Mouse (Mus musculus) intestine, embryonic 16.5 days (tissue): ENCODE results near the gene Hp1bp3. TPM values are rescaled to one million over a fixed set of nuclear protein-coding genes. Genes with fewer than 3 reads are reported as not detected.

Experiments used
- ATAC-seq: fragments of 200-750 bp; cut with Nextera tagmentation; 2 replicates; pipeline ENCODE4 v1.8.0; 2017; ENCODE audit warnings: moderate TSS enrichment, moderate library complexity
- H3K27ac ChIP-seq: fragments of 300-500 bp; sonication (generic); 2 replicates; pipeline ENCODE4 v1.5.1; 2014; ENCODE audit warnings: mild to moderate bottlenecking, low read length
- H3K27me3 ChIP-seq: fragments of 300-500 bp; sonication (generic); replicated peaks from 2 replicates; pipeline ENCODE4 v1.6.1; 2014; ENCODE audit warnings: low read length, control low read depth, mixed read lengths; ENCODE audit not compliant: control insufficient read depth, insufficient read depth
- H3K36me3 ChIP-seq: fragments of 300-500 bp; sonication (generic); 2 replicates; pipeline ENCODE4 v1.6.1; 2014; ENCODE audit warnings: low read length, control low read depth; ENCODE audit not compliant: control insufficient read depth, insufficient read depth
- H3K4me1 ChIP-seq: fragments of 300-500 bp; sonication (generic); 2 replicates; pipeline ENCODE4 v1.6.1; 2014; ENCODE audit warnings: low read length, control low read depth, mixed read lengths; ENCODE audit not compliant: control insufficient read depth, insufficient read depth
- H3K4me2 ChIP-seq: fragments of 300-500 bp; sonication (generic); 2 replicates; pipeline ENCODE4 v1.6.1; 2014; ENCODE audit warnings: low read depth, low read length, control low read depth
- H3K4me3 ChIP-seq: fragments of 300-500 bp; sonication (generic); 2 replicates; pipeline ENCODE4 v1.5.1; 2014; ENCODE audit warnings: mild to moderate bottlenecking, low read length
- H3K9ac ChIP-seq: fragments of 300-500 bp; sonication (generic); 2 replicates; pipeline ENCODE4 v1.6.1; 2014; ENCODE audit warnings: low read depth, low read length
- H3K9me3 ChIP-seq: fragments of 300-500 bp; sonication (generic); 2 replicates; pipeline ENCODE4 v1.6.1; 2016; ENCODE audit warnings: low read length, control low read depth; ENCODE audit not compliant: control insufficient read depth
- WGBS: fragments of 180-500 bp; shearing (Covaris S2); extraction: QIAGEN DNeasy Blood & Tissue Kit; methylation state at CpG from one replicate; pipeline ENCODE4 v1.1.7; 2014; 5-methylcytosine and 5-hydroxymethylcytosine counted together
- polyA plus RNA-seq: library from polyadenylated mRNA; unstranded; fragments of >200 nt; fragmentation: Nextera tagmentation; extraction: Ambion mirVana; gene quantifications from 2 replicates; pipeline ENCODE4 v1.2.1, GENCODE M21; 2015

The Hp1bp3 gene
- polyA plus RNA-seq, 1 experiment from 2014 or later: 113 TPM

DNA sequence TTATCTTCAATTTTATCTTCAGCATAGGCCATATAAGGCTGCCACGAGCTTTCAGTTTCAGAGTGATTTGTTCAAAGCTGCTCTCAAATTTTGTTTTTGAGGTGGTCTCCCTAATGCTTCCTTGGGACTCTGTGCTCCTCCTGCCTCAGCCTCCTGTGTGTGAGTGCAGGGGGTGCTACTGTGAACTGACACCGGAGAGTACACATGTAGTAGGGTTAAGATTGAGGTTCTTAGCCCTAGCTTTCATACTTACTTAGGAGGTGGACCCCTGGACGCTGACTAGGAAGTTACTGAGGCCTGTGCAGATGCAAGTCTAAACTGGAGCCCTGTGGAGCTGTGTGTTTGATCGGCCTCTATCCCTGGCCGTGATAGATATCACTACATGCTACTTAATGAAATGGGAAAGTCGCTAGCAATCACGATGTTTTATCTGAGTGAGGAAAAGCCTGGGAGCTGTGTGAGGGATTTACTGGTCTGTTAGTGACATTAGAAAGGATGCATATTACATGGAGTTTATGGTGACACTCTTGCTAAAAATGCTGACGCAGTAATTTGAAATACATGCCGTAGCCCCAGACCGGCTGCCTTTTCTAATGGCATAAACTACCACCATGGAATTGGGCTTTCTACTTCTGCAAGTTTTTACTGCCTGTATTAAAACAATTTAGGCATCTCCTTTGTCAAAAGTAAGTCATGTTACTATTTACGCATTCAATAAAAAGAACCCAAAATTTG is 2.0 kb downstream of the Hp1bp3 start:
- H3K4me1 ChIP-seq: peaks cover 24% of the 10 kb centered on the region
- H3K9ac ChIP-seq: peak overlapping the region; percentile 95
- H3K27me3 ChIP-seq: no peaks in the 10 kb centered on the region
- H3K4me3 ChIP-seq: peak overlapping the region; percentile 90
- H3K4me2 ChIP-seq: peak overlapping the region; percentile 73
- H3K9me3 ChIP-seq: no peaks in the 10 kb centered on the region
- H3K27ac ChIP-seq: peak overlapping the region; percentile 99; the same call in 1 of the 2 replicates
- no peaks in the 10 kb centered on the region for H3K36me3 ChIP-seq
- WGBS: 69% methylated on average over 11 of the region's 11 CpGs
- ATAC-seq: no peak

DNA sequence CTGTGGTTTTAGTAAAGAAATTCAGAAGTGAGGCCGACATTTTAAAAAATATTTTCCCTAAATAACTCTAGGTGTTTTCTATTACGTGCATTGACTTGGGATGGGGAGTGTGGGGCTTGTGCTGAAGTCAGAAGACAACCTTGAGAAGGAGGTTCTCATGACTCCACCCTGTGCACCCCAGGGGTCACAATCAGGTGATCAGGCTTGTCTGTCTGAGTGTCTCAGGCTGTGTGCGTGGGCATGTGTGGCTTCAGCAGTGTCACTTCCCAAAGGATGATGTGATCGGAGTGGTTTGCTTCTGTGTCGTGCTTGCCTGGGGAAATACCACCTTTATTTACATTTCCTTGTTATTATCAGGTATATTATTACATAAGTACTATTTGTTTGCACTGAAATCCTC is 3.2 kb downstream of the Hp1bp3 start:
- Histone ChIP-seq H3K4me3 (no peak overlapping the region), H3K4me2 (no peak overlapping the region), H3K36me3 (peaks cover 4% of the 10 kb centered on the region; the same call in 1 of the 2 replicates), H3K9ac (0 out of 2 replicates have a peak overlapping the region, but pooled peaks have one; percentile 15), H3K4me1 (peaks cover 24% of the 10 kb centered on the region), H3K27ac (no peak overlapping the region), H3K9me3 (no peaks in the 10 kb centered on the region), H3K27me3 (no peaks in the 10 kb centered on the region)
- 74% methylated on average over 5 of the region's 5 CpGs for WGBS
- ATAC-seq: no peak

DNA sequence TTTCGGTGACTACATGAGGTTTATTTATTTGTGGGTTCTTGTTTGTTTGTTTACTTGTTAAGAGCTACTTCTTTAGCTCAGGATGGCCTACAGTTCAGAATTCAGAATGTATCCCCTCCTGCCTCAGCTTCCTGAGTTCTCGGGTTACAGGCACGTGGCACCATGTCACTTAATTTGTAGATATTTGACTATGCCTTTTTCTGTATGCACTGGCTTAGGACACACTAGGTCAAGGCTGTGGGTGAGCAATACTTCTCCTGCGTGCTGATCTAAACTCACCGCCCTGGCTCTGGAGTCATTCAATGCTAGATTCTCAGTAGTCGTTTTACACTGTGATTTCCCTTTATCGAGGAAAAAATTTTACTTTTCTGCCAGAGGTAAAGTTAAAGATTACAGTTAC is 4.7 kb downstream of the Hp1bp3 start:
- ATAC-seq: no peak
- Histone ChIP-seq H3K4me1 (peaks cover 24% of the 10 kb centered on the region), H3K27ac (no peak overlapping the region), H3K9ac (no peak overlapping the region), H3K4me3 (no peak overlapping the region), H3K36me3 (peaks cover 5% of the 10 kb centered on the region), H3K4me2 (no peak overlapping the region), H3K27me3 (no peaks in the 10 kb centered on the region), H3K9me3 (no peaks in the 10 kb centered on the region)
- WGBS: 80% methylated on average over 7 of the region's 7 CpGs

DNA sequence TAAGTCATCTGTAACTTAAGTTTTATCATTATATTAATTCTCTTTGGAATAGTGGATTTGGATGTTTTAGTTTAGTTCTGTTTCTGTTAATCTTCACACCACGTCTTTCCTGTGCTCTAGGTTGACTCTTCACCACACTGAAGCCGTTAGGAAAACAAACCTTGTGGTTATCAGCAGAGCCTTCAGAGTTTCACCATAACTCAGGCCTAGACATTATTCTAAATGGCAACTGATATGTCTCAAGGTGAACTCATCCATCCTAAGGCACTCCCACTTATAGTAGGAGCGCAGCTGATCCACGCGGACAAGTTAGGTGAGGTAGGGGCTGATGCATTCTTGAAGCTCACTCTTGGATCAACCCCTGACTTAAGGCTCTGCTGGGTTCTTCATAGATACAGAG is 5.3 kb downstream of the Hp1bp3 start:
- Histone ChIP-seq H3K9ac (no peak overlapping the region), H3K36me3 (peaks cover 8% of the 10 kb centered on the region), H3K27ac (no peak overlapping the region), H3K9me3 (no peaks in the 10 kb centered on the region), H3K4me2 (no peak overlapping the region), H3K4me1 (peaks cover 24% of the 10 kb centered on the region), H3K27me3 (no peaks in the 10 kb centered on the region), H3K4me3 (no peak overlapping the region)
- 80% methylated on average over 5 of the region's 5 CpGs for WGBS
- ATAC-seq: no peak

DNA sequence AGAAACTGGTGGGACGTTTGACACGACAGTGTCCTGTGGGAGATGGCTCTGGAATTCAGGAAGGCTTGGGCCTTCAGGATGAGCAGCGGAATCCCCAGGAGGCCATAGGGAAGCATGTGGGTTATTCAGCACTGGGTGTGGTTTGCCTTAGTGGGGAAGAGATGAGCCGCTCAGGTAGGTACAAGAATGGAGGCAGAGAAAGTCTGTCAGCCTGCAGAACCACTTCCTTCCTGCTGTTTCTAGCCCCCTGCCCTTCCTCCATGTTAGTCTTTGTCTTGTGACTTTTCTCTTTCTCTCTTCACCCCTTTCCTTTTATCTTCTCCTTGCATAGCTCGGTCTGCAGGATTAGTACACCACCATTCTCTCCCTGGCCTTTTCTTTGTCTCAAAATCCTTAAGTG is 6.3 kb downstream of the Hp1bp3 start:
- 91% methylated on average over 5 of the region's 5 CpGs for WGBS
- peaks cover 10% of the 10 kb centered on the region for H3K36me3 ChIP-seq

DNA sequence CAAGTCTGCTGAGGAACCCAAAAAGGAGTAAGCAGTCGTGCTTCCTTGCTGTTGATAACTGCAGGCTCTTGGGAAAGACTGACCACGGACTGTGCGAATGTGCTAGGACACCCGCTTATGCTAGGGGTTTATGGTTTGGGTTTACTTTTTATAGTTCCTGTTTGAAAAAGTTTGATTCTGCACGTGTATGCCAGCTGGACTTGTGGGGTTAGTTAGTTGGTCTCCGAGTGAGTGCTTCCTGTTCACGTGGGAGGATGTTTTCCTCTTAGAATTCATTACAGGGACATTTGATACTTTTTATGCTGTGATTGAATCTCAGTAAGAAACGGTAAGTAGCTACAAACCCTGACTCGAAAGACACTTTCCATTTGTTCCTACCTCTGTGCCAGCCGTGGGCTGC is 7.5 kb downstream of the Hp1bp3 start:
- no peaks in the 10 kb centered on the region for H3K27me3 ChIP-seq
- H3K4me3 ChIP-seq: no peak overlapping the region
- H3K4me2 ChIP-seq: no peak overlapping the region
- H3K9me3 ChIP-seq: no peaks in the 10 kb centered on the region
- no peak overlapping the region for H3K9ac ChIP-seq
- WGBS: 80% methylated on average over 10 of the region's 10 CpGs
- no peak overlapping the region for H3K27ac ChIP-seq
- H3K4me1 ChIP-seq: peaks cover 16% of the 10 kb centered on the region
- no peak for ATAC-seq
- peaks cover 13% of the 10 kb centered on the region for H3K36me3 ChIP-seq

More for the DNA sequence above, 6.3 kb downstream of the Hp1bp3 start:
- Histone ChIP-seq H3K9me3 (no peaks in the 10 kb centered on the region), H3K4me2 (no peak overlapping the region), H3K9ac (no peak overlapping the region), H3K27me3 (no peaks in the 10 kb centered on the region), H3K4me3 (no peak overlapping the region), H3K4me1 (peaks cover 24% of the 10 kb centered on the region), H3K27ac (no peak overlapping the region)
- ATAC-seq: no peak

DNA sequence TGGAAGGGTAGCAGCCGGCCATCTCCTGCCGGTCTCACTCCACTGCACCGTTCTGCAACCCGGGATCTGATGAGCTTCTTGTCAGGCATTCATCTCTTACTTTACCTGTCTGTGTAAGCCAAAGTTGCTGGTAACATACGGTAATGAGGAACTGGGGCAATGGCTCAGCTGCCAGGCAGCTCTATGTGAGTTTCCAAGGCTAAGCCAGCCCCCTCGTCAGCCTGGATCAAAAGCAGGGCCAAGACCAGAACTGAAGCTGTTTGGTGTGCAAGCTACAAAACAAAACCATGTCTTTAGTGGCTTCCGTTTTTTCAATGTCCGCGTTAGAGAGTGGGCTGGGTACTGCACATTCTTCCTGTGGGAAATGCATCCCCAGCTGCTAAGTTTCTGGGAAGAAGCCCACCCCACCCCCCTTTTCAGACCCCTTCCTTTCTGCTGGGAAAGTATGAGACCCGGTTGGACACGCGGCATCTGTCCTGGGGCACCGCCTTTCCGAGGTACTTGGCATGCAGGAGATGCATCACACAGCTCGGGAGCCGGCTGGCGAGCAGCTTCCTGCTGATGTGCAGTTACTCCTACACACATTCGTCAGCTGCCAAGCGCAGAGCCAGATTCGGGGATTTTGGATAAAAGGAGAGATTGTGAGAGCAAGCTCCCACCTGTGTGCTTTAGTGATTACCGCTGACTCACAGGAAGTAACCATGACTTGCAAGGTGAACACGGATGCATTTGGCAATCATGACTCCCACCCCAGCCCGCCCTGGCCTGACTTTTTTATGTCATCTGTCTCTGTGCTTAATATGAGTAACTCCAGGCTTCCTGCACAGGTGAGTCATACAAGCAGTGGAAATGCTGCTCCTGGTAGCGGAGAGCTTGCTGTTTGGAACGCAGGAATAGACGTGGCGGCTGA is 30.9 kb downstream of the Hp1bp3 start:
- Histone ChIP-seq H3K27me3 (peaks cover 8% of the 10 kb centered on the region; the same call in 1 of the 2 replicates), H3K27ac (no peak overlapping the region), H3K9ac (no peak overlapping the region), H3K4me3 (no peak overlapping the region), H3K9me3 (no peaks in the 10 kb centered on the region), H3K36me3 (peaks cover 17% of the 10 kb centered on the region), H3K4me1 (peaks cover 24% of the 10 kb centered on the region), H3K4me2 (no peak overlapping the region)
- no peak for ATAC-seq
- 66% methylated on average over 27 of the region's 27 CpGs for WGBS

DNA sequence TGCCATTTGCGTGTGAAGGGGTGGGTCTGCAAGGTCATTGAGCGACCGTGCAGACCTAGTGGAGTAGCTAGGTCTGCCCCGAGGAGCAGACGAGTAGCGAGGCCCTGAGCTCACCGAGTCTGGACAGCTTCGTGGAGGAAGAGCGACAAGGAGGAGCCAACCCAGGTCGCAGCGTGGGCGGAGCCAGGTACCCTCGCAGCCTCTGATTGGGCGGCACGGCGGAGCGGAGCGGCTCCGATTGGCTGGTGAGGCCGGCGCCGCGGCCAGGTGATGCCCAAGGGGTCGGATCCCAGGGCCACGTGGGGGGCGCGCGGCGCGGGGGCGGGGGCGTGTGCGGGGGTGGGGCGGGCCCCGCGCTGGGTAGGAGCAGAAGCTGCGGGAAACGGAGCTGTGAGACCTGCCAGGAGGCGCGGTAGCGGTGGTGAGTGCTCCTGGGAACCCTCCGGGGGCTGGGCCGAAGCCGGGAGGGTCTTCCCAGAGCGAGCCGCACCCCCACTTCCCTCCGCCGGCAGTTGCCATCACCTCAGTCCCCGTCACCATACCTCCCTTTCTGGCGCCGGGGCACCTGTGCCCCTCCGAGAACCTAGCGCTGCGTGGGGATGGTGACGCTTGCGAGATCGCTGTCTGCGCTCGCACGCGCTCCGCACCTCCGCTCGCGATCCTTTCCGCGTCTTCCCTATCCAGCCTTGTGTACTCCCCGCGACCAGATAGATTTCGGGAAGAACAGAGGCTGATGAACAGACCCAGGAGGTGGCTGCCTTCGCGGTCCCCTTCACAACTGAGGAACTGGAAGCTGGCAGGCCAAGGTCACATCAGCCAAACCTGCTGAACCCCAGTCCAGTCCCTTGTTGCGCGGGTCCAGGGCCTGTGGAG is 34.2 kb downstream of the Hp1bp3 start, which contains the start of the genes Sh2d5 and Kif17:
Gene Sh2d5, plus strand, starts transcription at position 316 of the 873 bp plus-strand sequence.
Gene Kif17, plus strand, starts transcription at position 348 of the 873 bp plus-strand sequence.
- 1% methylated on average over 60 of the region's 74 CpGs for WGBS
- peak within 1 kb of the TSS; percentile 60 for H3K9ac ChIP-seq
- peaks cover 8% of the 10 kb centered on the region; the same call in 1 of the 2 replicates for H3K27me3 ChIP-seq
- H3K27ac ChIP-seq: no peak within 1 kb of the TSS
- H3K36me3 ChIP-seq: no peaks in the 10 kb centered on the region; the same call in 1 of the 2 replicates
- H3K9me3 ChIP-seq: no peaks in the 10 kb centered on the region
- H3K4me2 ChIP-seq: peak within 1 kb of the TSS; percentile 99
- ATAC-seq: peak; percentile 91
- peak within 1 kb of the TSS; percentile 60 for H3K4me3 ChIP-seq
- peaks cover 30% of the 10 kb centered on the region for H3K4me1 ChIP-seq
